ENCODE assay signal across 8 mouse cellular contexts in genomic region chr10:111163601-111164240, GRCm38 (mm10). TPM values are rescaled to one million over a fixed set of nuclear protein-coding genes. Genes with fewer than 3 reads are reported as not detected.
DNase-seq lines count a peak whose midpoint lies in the region; ATAC-seq and TF ChIP-seq lines count a peak whose summit lies in the region.

No protein-coding gene starts in this region.

- no peak overlapping the region for H3ac ChIP-seq in C2C12 (ENCODE audit: control insufficient read depth, insufficient read length, low read depth)

- TF ChIP-seq POLR2A in heart, adult 2 months (IDR thresholded peaks at IDR 0.05; ENCODE audit: insufficient read depth, low read depth, low read length): no peak

- no peak for DNase-seq in heart, adult 2 months
- DNase-seq in heart, adult 9 months (ENCODE audit: low spot score in 2 of 2): no peak
- no peak for DNase-seq in right cerebral cortex, postnatal 25 days
- no peak for DNase-seq in thymus, postnatal 25 days
- DNase-seq in gastrocnemius, postnatal 36 days: no peak

- H3K9ac ChIP-seq in heart, adult 2 months (ENCODE audit: low read depth, low read length): peak overlapping the region; percentile 54; the same call in 1 of the 2 replicates
- H3K9ac ChIP-seq in forebrain, embryonic 13.5 days: peak overlapping the region; percentile 67
- H3K9ac ChIP-seq in liver, embryonic 16.5 days (ENCODE audit: low read depth, low read length): peak overlapping the region; percentile 81

- peaks cover 2% of the 10 kb centered on the region for H3K79me2 ChIP-seq in heart, adult 2 months (replicated peaks; ENCODE audit: control insufficient read depth, insufficient read depth, low read length)
- peaks cover 38% of the 10 kb centered on the region for H3K79me2 ChIP-seq in C2C12 (ENCODE audit: control insufficient read depth, insufficient read depth)

- no peak for TF ChIP-seq EP300 in heart, adult 2 months (IDR thresholded peaks at IDR 0.05; ENCODE audit: insufficient read depth, low read depth, low read length)

- peak overlapping the region; percentile 90 for H3K27ac ChIP-seq in heart, adult 2 months
- H3K27ac ChIP-seq in forebrain, embryonic 13.5 days: 0 out of 2 replicates have a peak overlapping the region, but pooled peaks have one; percentile 91
- H3K27ac ChIP-seq in liver, embryonic 16.5 days (ENCODE audit: low read length): peak overlapping the region; percentile 96

- peak overlapping the region; percentile 37 for H3K4me3 ChIP-seq in heart, adult 2 months
- H3K4me3 ChIP-seq in C2C12 (ENCODE audit: insufficient read depth, poor library complexity, severe bottlenecking): peak overlapping the region; percentile 22
- peak overlapping the region; percentile 93 for H3K4me3 ChIP-seq in forebrain, embryonic 13.5 days
- peak overlapping the region; percentile 99 for H3K4me3 ChIP-seq in liver, embryonic 16.5 days (ENCODE audit: low read depth, low read length)

- H3K9me3 ChIP-seq in forebrain, embryonic 13.5 days (replicated peaks): no peaks in the 10 kb centered on the region
- no peaks in the 10 kb centered on the region for H3K9me3 ChIP-seq in liver, embryonic 16.5 days (replicated peaks; ENCODE audit: control insufficient read depth, low read length)

- peak overlapping the region; percentile 59 for H3K4me2 ChIP-seq in forebrain, embryonic 13.5 days
- peak overlapping the region; percentile 87 for H3K4me2 ChIP-seq in liver, embryonic 16.5 days (ENCODE audit: low read depth, low read length)

- intact Hi-C loops in heart, adult 2 months (cut with DNase I): loop anchor here (2.0 to 5.0 kb wide), 2 partner anchors 135 to 156 kb away; partner anchors contain the start of gene Bbs10
- intact Hi-C loops in gastrocnemius, postnatal 36 days (cut with DNase I): loop anchor here (5.0 kb wide), 1 partner anchor 36 kb away; no protein-coding TSS in a partner anchor

- 15% methylated on average over 9 of the region's 9 CpGs for WGBS in heart, adult 2 months
- 32% methylated on average over 9 of the region's 9 CpGs for WGBS in forebrain, embryonic 13.5 days
- 20% methylated on average over 9 of the region's 9 CpGs for WGBS in liver, embryonic 16.5 days (ENCODE audit: insufficient replicate concordance)

- peaks cover 14% of the 10 kb centered on the region for H3K36me3 ChIP-seq in heart, adult 2 months (ENCODE audit: control insufficient read depth, insufficient read depth, low read length)
- H3K36me3 ChIP-seq in C2C12 (ENCODE audit: control insufficient read depth, insufficient read depth): no peaks in the 10 kb centered on the region
- no peaks in the 10 kb centered on the region for H3K36me3 ChIP-seq in forebrain, embryonic 13.5 days (ENCODE audit: poor library complexity, severe bottlenecking)
- no peaks in the 10 kb centered on the region for H3K36me3 ChIP-seq in liver, embryonic 16.5 days (ENCODE audit: control insufficient read depth, insufficient read depth)

- peaks cover 8% of the 10 kb centered on the region for H3K79me3 ChIP-seq in C2C12 (ENCODE audit: low read depth)

- ATAC-seq in forebrain, embryonic 13.5 days: no peak
- ATAC-seq in liver, embryonic 16.5 days (ENCODE audit: low read depth): no peak

- no peaks in the 10 kb centered on the region for H3K27me3 ChIP-seq in heart, adult 2 months (ENCODE audit: control insufficient read depth, insufficient read depth, low read length)
- H3K27me3 ChIP-seq in C2C12 (ENCODE audit: control insufficient read depth, insufficient read depth, insufficient read length): no peaks in the 10 kb centered on the region
- no peaks in the 10 kb centered on the region for H3K27me3 ChIP-seq in forebrain, embryonic 13.5 days
- no peaks in the 10 kb centered on the region for H3K27me3 ChIP-seq in liver, embryonic 16.5 days (ENCODE audit: control insufficient read depth, insufficient read depth, low read depth, low read length)

- TF ChIP-seq CTCF in heart, adult 2 months (IDR thresholded peaks at IDR 0.05): no peak
- TF ChIP-seq CTCF in C2C12 (IDR thresholded peaks at IDR 0.05; ENCODE audit: control insufficient read depth, insufficient read depth, insufficient read length): no peak

- H3K4me1 ChIP-seq in heart, adult 2 months (ENCODE audit: control insufficient read depth, insufficient read depth, low read length): peaks cover 5% of the 10 kb centered on the region
- H3K4me1 ChIP-seq in forebrain, embryonic 13.5 days: peaks cover 16% of the 10 kb centered on the region
- H3K4me1 ChIP-seq in liver, embryonic 16.5 days (ENCODE audit: control insufficient read depth, low read depth, low read length): peaks cover 35% of the 10 kb centered on the region

TF ChIP-seq in C2C12, 6 proteins besides CTCF, POLR2A, EP300 and RAD21:
- TF ChIP-seq CEBPB (IDR thresholded peaks at IDR 0.05; ENCODE audit: low read depth): no peak

RNA-seq across cellular contexts. Expression of gene Osbpl8, which starts 0.8 kb away (rescaled TPM):
- 10 to 100 TPM; 70.0 to 73.7 TPM for total RNA-seq in heart, adult 2 months (2021)
- 10.9 and 23.9 TPM in 2 replicates for polyA plus RNA-seq in heart, adult 2 months (2012; rRNA removed)
- polyA plus RNA-seq in C2C12 (2012; fragmentation: generic; extraction: Trizol): 2.8 TPM
- 17.0 and 17.3 TPM in 2 replicates for polyA plus RNA-seq in forebrain, embryonic 13.5 days (2015; fragmentation: Nextera tagmentation; extraction: Ambion mirVana)
- 8.2 and 9.0 TPM in 2 replicates for polyA plus RNA-seq in liver, embryonic 16.5 days (2015; fragmentation: Nextera tagmentation; extraction: Ambion mirVana)
- 10 to 100 TPM; 12.0 to 14.3 TPM for total RNA-seq in gastrocnemius, postnatal 36 days (2021)

Comparison
In these comparisons a context has a peak if more than half of its experiments do, and no peak if none do; other contexts are left out.
1. H3K4me3 ChIP-seq: peak in every context shown above with its lines; median percentile 99 in liver, embryonic 16.5 days; 93 in forebrain, embryonic 13.5 days; 37 in heart, adult 2 months; 22 in C2C12.